Mouse (Mus musculus): ENCODE data around the gene Nagpa.
"Not testable (repeated sequence)": the region's sequence is repeated elsewhere in the genome, so short reads cannot be mapped to it uniquely, and the experiment has no call there.

The Nagpa gene

DNA sequence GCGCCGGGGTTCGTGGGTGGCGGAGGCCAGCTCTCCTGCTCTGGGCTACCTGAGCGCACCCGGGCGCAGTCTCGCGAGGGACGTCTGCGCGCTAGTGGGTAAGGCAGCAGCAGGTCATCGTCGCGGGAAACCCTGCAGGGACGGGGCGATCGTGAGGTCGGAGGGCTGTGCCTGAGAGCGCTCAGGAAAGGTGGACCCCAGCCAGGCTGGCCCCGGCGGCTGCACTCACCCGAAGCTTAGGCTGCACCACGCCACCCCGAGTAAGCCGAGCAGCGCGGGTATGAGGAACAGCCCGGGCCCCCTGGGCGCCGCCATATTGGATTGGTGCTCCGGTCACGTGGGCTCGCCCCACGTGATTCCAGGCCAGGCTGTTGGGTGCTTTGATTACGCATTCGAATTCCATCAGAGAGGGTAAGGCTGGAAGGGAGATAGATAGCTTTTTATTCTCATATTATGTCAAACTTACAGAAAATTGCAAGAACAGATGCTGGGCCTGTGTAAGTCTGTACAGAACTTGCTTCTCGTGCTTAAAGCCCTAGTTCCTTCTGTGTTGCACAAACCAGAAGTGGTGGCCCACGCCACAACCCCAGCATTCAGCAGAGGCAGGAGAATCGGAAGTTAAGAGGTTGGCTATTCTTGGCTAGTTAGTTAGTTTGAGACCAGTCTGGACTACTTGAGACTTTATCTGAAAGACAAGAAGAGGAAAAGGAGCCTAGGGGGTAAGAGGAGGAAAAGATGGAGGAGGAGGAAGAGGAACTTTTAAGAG is at the start of gene Nagpa:
Nagpa (minus strand) TSS at position 345 of the 766 bp plus-strand sequence.
- peak; percentile 85 for ATAC-seq (ENCODE audit: low TSS enrichment)

DNA sequence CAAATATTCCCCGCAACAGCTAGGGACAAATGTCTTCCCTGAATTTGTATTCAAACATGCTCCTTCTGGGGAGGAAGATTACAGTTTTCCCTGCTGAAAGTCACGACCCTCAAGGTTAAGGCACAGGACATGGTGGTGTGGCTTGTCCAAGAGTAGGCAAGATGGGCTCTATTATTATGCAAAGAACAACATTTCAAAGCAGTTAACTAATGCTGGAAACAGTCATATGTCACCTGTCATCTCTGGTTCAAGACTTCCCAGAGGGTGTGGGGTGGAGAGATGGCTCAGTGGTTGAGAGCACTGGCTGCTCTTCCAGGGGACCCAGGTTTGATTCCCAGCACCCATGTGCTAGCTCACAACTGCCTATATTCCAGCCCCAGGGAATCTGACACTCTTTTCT is 48.4 kb upstream of the Nagpa start:
- no peak for ATAC-seq (ENCODE audit: low TSS enrichment)

DNA sequence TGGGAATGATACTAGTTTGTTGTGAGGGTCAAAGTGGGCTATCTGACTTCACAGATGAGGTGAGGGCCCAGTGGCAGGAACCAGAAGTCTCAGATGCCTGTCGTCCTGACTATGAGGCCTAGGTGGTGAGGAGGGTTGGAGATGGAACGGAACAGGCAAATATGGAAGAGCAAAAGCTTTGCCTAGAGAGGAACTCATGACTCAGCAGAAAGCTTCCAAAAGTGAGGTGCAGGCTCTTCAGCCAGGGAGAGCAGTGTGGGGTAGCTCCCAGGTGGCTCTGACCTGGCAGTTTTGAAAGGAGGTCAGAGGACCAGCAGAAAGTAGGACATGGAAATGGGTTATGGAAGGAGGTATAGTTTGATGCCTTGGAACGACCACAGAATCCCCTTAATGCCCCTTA is 47.1 kb upstream of the Nagpa start:
- ATAC-seq (ENCODE audit: low TSS enrichment), result no peak

DNA sequence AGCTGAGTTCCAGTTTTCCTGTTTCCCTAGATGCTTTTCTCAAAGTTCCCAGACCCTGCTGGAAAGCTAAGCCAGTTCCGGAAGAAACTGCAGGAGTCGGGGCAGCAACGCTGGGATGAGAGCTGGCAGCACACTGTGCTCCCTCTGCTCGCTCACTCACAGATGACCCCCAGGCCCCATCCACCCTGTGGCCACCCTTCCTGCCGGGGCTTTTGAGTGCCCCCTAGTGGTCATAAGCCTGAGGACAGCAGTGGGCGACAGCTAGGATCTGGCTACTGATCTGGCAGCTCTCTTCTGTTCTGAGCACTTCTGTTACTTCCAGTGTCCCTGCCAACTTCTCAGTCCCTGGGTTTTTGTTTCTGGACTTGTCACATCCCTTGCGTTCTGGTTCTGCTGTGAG is 40.6 kb upstream of the Nagpa start:
- peak; percentile 75; the same call in 1 of the 2 replicates for ATAC-seq (ENCODE audit: low TSS enrichment)

DNA sequence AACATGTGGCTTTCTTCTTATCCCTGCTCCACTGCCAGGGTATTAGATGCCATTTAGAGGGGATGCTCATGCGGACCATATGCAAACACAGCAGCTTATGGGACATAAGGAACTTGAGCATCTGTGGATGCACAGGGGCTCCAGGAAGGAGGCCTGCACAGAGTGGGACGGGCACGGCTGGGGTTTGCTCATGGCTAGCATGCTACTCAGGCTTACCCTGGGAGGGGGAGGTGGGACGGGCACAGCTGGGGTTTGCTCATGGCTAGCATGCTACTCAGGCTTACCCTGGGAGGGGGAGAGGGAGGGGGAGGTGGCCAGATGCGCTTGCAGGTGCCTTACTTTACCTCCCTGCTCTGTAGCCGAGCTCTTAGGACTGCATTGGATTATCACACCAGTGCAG is 39.1 kb upstream of the Nagpa start:
- no peak for ATAC-seq (ENCODE audit: low TSS enrichment)

DNA sequence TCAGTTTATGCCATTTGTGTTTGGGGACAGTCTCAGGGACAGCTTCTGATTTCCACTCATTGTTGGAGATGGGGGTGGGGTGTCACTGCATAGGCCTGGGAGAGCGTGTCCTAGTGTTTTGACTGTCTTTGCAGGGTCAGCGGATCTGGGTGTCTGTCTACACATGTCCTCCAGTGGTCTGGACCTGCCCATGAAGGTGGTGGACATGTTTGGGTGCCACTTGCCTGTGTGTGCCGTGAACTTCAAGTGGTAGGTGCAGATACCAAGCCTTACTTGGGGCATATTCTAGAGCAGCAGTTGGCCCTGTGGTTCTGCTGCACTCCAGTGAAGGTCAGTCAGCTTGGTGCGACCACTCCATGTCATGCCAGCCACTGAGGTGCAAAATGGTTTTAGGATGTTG is 38.5 kb upstream of the Nagpa start:
- no peak for ATAC-seq (ENCODE audit: low TSS enrichment)

DNA sequence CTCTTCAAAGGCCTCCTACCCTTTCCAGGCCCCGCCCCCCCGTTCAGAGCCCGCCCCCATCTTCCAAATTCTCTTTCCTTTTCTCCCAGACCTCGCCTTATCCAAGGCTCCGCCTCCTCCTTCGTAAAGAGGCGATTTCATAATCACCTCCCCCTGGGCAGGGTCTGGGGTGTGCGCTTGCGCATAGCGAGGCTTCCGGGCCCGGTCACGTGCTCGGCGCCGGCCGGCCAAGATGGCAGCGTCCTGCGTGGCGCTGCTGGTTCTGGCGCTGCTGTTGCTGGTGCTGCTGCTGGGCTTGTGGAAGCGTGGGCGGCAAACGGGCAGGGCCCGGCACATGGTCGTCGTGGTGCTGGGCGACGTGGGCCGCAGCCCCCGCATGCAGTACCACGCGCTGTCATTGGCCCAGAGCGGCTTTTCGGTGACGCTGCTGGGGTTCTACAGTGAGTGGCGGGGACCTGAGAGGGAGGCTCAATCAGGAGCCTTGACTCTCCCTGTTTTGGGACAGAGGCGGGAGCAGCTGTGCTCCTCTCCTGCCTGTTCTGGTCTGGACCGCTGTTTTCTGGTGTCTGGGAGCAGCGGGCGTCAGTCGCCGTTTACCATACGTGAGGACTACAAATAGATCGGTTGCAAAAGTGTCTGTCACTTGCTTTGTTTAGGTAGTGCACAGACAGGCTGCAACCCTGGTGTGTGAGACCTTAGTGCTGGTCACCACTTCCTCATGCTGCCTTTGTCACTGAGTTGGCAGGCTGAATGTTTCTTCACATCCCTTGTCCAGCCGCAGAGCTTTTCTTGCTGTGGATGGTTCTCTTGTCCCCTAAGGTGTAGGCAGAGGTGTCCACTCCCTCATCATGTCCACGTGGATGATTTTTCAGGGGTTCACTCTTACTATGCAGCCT is 29.9 kb upstream of the Nagpa start, which contains the start of gene Alg1:
Alg1 (plus strand) TSS at position 204 of the 896 bp plus-strand sequence.
- ATAC-seq (ENCODE audit: low TSS enrichment), result peak; percentile 92

DNA sequence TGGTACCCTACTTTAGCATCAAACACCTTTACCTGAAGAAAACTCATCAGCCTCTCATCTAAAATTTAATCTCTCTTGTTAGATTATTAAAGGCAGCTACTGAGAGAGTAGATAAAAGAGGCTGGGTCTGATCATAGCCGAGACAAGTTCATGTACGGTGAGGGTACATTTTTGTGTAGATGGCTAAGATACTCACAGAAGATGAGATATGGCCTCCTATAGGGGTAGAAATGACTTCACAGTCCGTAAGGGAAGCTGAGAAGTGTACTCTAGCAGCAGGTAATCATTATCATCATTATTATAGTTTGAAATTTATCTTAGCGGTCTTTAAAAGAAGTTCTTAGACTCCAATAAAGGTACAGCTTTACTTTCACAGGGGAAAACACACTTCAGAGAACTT is 29.2 kb upstream of the Nagpa start:
- no peak for ATAC-seq (ENCODE audit: low TSS enrichment)

DNA sequence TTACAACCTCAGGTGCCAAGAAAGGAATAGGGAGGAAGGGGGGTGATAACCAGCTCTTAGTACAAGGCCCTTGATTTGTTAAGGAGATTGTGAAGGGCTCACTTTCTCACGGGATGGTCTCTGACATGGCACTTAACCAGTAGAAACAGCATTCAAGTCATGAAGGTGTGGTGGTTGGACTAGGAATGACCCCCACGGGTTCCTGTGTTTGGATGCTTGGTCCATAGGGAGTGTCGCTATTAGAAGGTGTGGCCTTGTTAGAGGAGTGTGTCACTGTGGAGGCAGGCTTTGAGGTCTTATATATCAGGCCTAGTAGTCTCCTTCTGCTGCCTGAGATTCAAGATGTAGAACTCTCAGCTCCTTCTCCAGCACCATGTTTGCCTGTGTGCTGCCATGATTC is 24.3 kb upstream of the Nagpa start:
- ATAC-seq (ENCODE audit: low TSS enrichment), result not testable (repeated sequence)

DNA sequence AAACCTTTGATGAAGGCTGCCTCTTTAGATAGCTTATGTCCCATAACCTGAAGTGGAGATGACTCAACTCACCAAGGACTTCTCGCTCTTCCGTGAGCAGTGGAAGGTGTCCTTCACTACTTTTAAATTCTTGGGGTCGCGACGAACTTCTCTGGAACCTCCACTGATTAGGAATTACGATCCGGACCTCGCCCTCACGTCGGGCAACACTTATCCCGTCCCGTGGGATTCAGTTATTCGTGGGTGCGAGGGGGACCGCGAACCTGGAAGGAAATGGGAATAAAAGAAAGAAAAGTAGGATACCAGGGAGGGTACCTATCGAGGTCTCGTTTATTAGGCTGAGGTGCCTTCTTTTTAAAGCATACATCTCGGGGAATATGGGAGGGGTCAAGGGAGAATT is 23.7 kb upstream of the Nagpa start:
- ATAC-seq (ENCODE audit: low TSS enrichment), result not testable (repeated sequence)

DNA sequence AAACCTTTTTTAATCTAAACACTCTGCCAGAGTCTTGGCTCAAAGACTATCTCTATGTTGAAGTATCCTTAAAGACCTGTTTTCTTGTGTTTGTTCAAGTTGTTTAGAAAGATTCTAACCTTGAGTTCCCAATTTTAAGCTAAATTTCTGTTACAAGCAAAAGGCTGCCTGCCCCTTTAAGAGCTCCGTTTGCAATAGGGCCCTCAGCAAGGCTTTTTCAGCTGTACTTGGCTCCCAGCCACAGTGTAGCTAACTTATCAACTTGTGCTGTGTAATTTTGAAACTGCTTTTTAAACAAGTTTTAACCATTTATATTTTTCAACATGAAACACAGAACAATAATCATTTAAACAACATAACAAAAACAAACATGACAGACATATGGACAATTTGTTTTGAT is 22.7 kb upstream of the Nagpa start:
- ATAC-seq (ENCODE audit: low TSS enrichment), result not testable (repeated sequence)

DNA sequence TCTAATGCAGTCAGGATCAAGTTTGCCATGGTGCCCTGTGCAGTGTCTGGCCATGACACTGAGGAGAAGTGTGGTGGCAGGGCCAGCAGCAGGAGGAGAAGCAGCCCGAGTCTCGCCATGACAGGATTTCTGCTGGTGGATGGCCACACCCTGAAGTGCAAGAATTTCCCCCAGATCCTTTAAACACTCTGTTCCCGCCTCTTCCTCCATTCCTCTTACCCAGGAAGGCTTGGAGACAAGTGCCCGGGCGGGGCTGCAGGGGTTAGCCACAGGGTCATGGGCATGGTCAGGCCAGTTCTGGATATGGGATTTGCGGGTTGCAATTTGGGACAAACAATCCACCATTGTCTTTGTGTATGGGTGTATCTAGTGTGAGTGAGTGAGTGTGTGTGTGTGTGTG is 18.3 kb upstream of the Nagpa start, which contains the start of gene AU021092:
AU021092 (minus strand) TSS at position 160 of the 400 bp plus-strand sequence.
- ATAC-seq (ENCODE audit: low TSS enrichment), result no peak

DNA sequence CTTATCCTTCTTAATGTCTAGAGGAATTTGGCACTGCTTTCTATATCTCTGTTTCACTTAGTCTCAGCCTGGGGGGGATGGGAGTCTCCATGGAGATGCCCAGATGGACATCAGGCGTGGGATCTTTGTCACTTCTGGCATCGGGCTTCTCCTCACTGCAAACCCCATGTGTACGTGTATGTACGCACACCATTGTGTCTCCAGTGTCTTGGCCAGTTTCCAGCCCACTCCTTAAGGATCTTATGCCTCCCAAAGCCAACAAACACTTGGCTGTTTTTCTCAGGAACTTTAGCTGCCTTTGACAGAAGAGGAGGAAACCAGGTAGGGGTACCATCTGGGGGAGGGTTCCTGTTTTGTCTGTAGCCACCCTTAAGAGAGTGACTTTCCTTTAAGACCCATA is 17.6 kb upstream of the Nagpa start:
- ATAC-seq (ENCODE audit: low TSS enrichment), result no peak

DNA sequence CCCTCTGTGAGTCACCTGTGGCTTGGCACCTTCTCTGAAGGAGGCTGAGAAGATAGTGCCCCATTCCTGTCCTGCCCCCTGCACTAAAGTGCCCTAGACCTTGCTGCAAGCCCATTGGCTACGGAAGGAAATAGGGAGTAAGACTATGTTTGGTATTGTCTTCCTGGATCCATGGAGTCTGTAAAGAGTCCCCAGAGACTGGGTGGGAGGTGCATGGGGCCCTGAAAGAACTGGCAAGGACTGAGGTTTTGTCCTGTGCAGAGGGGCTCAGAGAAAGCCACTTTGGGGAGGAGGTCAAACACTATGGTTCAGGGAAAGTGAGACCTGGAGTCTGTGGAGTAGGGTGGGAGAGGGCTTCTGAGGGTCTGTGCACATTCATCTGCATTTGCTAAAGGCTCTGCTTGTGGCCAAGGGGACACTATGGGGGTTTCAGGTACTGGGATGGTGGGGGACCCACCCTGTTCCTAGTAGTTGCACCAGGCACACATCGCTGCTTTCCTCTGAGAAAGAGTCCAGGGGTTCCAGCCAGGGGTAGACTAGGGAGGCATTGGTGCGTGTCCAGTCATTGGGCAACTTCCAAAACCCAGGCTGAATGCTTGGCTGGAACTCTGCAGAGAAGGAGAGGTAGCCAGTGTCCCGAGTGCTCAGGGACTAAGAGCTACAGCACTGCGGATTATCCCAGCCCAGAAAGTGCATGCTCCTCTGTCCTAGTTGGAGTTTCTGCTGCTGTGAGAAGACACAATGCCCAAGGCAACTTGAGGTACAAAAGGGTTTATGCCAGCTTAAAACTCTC is 13.7 kb upstream of the Nagpa start:
- ATAC-seq (ENCODE audit: low TSS enrichment), result no peak

DNA sequence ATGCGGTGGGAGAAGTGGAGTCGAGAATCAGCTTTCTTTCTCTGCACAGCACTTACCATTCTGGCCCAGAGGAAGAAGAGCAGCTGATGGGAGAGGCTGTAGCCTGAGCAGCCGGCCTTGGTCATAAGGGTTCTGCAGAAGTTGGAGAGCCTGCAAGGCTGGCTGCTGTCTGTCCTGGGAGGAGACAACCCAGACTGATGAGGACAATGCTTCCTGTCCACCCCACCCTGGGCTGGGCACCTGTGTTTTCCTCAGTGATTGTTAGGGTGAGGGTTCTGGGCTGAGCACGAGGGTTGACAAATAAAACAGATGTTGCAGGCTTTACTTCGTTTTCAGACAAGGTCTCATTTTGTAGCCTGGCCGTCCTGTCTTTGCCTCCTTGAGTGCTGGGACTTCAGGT is 12.9 kb upstream of the Nagpa start:
- ATAC-seq (ENCODE audit: low TSS enrichment), result no peak

DNA sequence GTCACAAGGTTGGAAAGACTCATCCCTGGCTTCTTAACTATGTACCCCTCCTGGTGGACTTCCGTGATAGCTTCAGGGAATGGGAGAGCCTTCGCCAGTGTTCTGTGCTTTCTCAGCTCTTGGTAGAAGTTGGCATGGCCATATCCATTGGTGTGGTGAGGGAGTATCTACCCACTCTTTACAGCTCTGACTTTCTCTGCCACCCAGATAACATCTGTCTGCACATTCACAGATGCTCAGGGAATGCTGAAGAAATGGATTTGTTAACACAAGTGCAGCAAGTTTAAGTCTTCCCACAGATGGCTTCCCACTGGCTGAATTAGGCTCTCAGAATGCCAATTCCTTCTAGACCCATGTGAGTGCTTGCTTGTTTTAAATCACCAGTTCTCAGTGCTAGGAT is 10.3 kb upstream of the Nagpa start:
- peak; percentile 70 for ATAC-seq (ENCODE audit: low TSS enrichment)

DNA sequence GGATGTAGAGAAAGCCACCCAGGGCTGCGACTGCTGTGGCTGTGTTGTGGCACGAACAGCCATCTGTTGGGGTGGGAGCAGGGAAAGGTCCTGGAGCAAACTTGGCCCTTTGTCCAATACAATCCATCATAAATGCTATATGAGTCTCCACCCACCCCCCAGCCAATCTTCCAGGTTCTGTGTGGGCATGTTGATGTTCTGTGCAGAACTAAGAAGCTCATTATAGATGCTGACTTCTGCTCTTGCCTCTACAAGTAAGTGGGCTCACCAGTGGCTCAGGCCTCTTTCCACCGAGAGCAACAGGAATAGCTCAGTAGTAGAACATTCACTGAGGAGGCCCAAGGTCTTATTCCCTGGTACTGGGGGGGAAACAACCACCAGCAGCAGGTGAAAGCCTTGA is 8.3 kb upstream of the Nagpa start:
- peak; percentile 69 for ATAC-seq (ENCODE audit: low TSS enrichment)

DNA sequence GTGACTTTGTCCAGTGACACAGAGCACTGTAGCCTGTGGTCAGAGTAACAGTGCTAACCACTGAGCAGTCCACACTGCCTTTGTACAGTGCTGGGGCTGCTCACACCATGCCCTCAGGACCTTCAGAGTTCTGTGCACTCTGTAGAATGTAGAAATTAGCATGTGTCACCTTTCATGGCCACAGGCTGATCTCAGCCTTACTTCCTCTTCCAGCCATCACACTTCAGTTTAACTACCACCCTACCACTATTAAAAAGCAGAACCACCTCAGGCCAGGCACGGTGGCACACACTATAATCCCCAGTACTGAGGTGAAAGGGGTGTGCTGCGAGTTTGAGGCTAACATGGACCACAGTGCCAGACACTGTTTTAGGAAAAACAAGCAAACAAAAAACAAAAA is 6.6 kb upstream of the Nagpa start:
- no peak for ATAC-seq (ENCODE audit: low TSS enrichment)

DNA sequence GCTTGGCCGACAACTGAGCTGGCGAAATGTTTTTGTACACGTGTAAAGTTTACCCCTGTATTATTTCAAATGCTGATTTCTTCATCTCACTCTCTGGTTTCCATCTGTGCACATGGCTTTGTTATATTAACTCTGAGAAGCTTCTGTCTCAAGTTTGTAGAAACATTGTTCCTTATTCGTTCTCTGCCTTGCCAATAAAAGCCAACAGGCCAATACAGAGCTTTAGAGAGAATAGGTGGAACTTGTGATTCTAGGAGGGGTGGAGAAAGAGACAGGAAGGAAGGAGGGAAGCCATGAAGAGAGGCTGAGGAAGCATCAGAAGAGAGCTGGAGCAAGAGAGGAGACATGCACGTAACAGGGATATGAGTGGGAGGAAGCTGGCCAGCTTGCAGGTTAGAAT is 2.2 kb upstream of the Nagpa start:
- ATAC-seq (ENCODE audit: low TSS enrichment), result peak; percentile 42; the same call in 1 of the 2 replicates

DNA sequence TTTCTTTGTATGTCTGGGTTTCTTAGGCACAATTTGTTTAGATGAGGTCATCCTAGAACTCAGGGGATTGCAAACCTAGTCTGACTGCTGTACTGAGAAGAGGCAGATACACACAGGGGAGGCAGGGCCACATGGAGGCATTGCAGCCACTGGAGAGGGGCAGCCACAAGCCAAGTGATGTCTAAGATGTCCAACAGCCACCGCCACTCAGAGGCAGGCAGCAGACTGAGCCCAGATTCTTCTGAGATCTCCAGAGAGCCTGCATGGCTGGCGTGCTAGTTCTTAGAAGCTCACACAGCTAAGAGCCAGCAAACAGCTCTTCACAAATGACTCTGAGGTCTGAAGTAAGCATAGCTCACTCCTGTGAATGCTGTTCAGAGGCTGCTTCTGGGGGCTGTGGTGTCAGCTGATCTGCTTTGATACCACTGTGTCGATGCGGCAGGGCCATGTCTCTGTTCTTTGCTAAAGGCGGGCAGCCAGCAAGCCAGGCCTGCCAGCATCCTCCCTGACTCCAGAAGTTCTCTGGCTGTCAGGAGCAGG is 1.7 kb upstream of the Nagpa start:
- ATAC-seq (ENCODE audit: low TSS enrichment), result no peak

DNA sequence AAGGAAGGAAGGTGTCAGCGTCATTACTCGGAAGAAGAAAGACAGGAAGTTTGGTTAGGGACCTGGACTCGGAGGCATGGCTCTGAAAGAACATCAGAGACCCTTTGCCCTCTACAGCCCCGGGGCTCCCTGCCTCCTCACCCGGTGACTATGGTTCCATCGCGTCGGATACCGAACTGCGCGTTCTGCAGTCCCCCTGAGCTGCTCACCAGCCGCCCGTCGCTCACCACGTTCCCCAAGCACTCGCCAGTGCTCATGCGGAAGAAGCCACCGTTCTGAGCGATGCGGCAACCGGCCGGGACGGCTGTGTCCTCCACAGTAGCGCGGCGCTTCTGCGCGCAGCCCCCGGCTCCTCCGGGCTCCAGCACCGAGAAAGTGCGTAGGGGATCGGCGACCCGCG is 612 bp downstream of the Nagpa start:
- ATAC-seq (ENCODE audit: low TSS enrichment), result peak; percentile 43

DNA sequence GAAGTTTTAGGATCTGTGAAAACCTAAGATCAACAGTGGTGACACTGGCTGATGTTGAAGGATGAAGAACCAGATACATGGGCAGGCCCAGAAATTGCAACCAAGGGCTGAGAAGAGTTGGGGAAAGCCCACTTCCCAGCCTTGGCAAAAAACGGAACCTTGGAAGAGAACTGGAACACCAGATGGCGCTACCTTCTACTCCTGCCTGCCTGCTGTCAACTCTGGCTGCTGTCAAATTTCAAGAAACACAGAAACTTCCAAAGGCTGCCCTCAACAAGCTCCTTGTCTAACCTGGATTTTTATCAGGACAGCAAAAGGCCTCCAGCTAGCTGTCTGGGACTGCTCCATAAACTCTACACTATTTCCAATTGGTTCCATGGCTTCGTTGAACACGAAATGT is 1.1 kb downstream of the Nagpa start:
- 0 out of 2 replicates have a peak, but pooled peaks have one; percentile 18 for ATAC-seq (ENCODE audit: low TSS enrichment)

Data from frontal cortex, adult (tissue).